Mouse (Mus musculus): Measurements from ENCODE around the gene Dkk3. TPM values are rescaled to one million over a fixed set of nuclear protein-coding genes. Genes with fewer than 3 reads are reported as not detected.

Gene Dkk3
- polyA plus RNA-seq (2015; fragmentation: Nextera tagmentation; extraction: Ambion mirVana): 26.0 and 27.1 TPM in 2 replicates

DNA sequence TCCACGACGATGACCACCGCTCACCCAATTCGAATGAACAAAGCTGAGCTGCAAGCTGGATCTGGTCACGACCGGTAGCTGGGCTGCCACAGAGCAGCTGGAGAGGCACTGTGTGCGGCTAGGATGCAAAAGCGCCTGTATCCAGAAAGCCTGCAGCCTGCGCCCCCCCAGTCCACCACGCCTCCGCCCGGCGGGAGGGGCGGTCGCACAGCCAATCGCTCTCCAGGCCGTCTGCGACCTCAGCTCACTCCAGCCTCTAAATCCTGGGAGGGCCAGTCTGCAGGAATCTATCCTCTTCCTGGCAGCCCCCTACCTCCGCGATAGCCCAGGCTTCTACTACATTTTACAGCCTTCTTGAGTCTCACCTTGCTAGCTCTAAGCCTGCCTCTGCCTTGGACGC lies at the start of gene Dkk3:
Gene Dkk3, minus strand, starts transcription at position 116 of the 400 bp plus-strand sequence.
- Histone ChIP-seq H3K27ac (peak within 1 kb of the TSS; percentile 58), H3K4me3 (replicated peaks) (peak within 1 kb of the TSS; percentile 50), H3K36me3 (no peaks in the 10 kb centered on the region), H3K4me2 (replicated peaks) (peak within 1 kb of the TSS; percentile 73), H3K27me3 (replicated peaks) (no peaks in the 10 kb centered on the region), H3K9ac (peak within 1 kb of the TSS; percentile 51), H3K4me1 (replicated peaks) (peaks cover 12% of the 10 kb centered on the region; the same call in 1 of the 2 replicates), H3K9me3 (no peaks in the 10 kb centered on the region)
- peak; percentile 68 for ATAC-seq
- 5% methylated on average over 21 of the region's 21 CpGs for WGBS

DNA sequence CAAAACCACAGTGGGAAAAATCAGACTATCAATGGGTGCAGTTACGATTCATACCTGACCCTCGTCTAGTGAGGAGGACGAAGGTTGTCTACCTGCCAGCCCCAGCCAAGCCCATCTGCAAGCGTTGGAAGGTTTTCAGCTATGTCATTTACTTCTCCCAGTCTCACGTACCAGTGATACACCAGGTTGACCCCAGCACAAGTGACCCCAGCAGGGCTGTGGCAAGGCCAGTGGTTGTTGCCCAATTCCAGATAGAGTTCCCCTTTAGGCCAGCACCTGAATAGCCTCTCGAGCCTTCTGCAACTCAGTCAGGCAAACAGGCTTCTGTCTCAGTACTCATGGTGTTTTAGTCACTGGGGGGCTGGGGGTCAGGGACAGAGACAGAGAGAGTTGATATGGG lies 48.9 kb upstream of the Dkk3 start:
- Histone ChIP-seq H3K27ac (no peak overlapping the region), H3K4me3 (replicated peaks) (no peak overlapping the region), H3K9ac (no peak overlapping the region), H3K9me3 (no peaks in the 10 kb centered on the region), H3K27me3 (replicated peaks) (no peaks in the 10 kb centered on the region), H3K4me1 (replicated peaks) (peaks cover 21% of the 10 kb centered on the region), H3K4me2 (replicated peaks) (no peak overlapping the region), H3K36me3 (no peaks in the 10 kb centered on the region)
- ATAC-seq: no peak
- WGBS: 89% methylated on average over 6 of the region's 6 CpGs

DNA sequence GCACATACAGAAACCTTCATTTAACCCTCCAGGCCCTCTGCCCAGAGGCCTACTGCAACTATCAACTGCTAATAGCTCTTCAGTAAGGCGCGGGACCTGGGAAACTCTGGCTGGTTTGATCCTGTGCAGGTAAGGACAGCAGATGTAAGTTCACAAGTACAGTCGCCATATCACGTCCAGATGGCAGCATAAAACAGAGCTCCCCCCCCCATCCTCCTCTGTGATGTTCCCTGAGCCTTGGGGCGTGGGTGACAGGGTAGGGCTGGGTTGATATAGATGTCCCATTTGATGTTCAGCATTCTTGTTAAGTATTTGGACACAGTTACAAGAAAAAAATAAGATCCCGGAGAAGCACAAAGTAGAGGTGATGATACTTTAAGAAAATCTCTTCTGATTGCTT lies 46.7 kb upstream of the Dkk3 start:
- no peak overlapping the region for H3K4me2 ChIP-seq (replicated peaks)
- peaks cover 21% of the 10 kb centered on the region for H3K4me1 ChIP-seq (replicated peaks)
- H3K4me3 ChIP-seq (replicated peaks): no peak overlapping the region
- H3K27me3 ChIP-seq (replicated peaks): no peaks in the 10 kb centered on the region
- no peaks in the 10 kb centered on the region for H3K9me3 ChIP-seq
- H3K9ac ChIP-seq: no peak overlapping the region
- no peak for ATAC-seq
- H3K36me3 ChIP-seq: no peaks in the 10 kb centered on the region
- no peak overlapping the region for H3K27ac ChIP-seq
- 93% methylated on average over 6 of the region's 6 CpGs for WGBS

DNA sequence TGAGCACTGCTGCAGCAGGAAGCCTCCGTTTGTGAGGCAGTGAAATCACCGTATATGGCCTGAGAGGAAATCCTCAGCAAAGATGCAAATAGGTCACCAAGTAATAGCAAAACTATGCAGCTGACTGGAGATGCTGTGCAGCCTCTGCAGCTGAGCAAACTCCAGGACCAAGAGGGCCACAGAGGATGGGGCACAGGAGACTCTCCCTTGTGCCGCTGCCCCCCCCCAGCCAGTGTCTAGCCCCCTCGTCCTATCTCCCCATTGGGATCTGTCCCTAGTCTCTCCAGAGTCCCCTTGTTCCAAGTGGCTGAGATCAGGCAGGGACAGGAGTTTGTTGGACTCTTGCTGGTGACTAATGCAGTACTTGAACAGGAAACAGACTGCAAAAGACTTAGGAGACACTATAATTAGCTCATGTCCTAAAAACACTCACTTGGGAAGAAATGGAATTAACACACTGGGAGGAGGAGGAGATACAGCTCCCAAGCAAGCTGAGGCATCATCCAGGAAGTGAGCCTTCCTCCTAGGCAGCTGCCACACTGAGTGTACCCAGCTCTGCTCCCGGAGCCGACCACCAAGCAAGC lies 45.6 kb upstream of the Dkk3 start:
- Histone ChIP-seq H3K4me1 (replicated peaks) (peaks cover 24% of the 10 kb centered on the region), H3K9ac (no peak overlapping the region), H3K27me3 (replicated peaks) (0 out of 2 replicates have a peak, but pooled peaks cover 2% of the 10 kb centered on the region), H3K36me3 (no peaks in the 10 kb centered on the region), H3K27ac (peak overlapping the region; percentile 81), H3K4me3 (replicated peaks) (no peak overlapping the region), H3K4me2 (replicated peaks) (no peak overlapping the region), H3K9me3 (no peaks in the 10 kb centered on the region)
- WGBS: 26% methylated on average over 6 of the region's 6 CpGs
- no peak for ATAC-seq

DNA sequence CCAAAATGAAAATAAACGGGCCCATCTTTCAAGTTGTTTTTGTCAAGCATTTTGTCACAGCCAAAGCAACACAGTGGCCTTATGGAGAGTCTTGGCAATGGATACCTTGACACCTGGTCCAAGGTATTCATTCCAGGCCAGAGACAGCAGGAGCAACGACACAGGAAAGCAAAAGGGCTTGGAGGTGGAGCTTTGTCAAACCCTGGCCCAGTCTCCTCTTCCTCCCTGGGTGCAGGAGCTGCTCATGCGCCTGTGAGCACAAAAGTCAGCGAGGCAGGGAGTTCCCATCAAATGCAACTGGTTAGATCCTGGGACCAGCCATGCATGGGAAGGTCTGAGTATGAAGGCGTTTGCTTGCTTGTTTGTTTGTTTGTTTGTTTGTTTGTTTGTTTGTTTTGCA lies 45.1 kb upstream of the Dkk3 start:
- H3K27ac ChIP-seq: peak overlapping the region; percentile 81

DNA sequence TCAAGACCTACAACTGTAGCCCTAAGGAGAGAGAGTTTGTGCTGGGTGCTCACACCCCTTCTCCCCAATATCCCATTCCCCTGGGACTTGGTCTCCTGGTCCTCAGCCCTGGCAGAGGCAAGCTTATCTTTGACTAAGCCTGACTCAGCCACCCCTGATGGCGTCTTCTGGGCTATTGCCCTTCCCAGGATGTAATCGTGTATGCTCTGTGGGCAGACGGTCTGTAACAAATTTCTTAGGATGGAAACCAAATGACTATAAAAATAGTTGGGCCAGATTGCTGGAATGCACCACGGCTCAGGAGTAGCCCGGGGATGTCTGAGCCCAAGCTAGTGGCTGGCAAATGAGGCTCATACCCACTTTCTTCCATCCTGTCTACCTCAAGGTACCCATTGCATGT lies 44.0 kb upstream of the Dkk3 start:
- no peak overlapping the region for H3K9ac ChIP-seq
- 64% methylated on average over 5 of the region's 5 CpGs for WGBS
- H3K27ac ChIP-seq: no peak overlapping the region
- H3K27me3 ChIP-seq (replicated peaks): 0 out of 2 replicates have a peak, but pooled peaks cover 2% of the 10 kb centered on the region
- H3K4me2 ChIP-seq (replicated peaks): no peak overlapping the region
- H3K9me3 ChIP-seq: no peaks in the 10 kb centered on the region
- no peak overlapping the region for H3K4me3 ChIP-seq (replicated peaks)
- peaks cover 20% of the 10 kb centered on the region for H3K4me1 ChIP-seq (replicated peaks)
- H3K36me3 ChIP-seq: no peaks in the 10 kb centered on the region
- ATAC-seq: no peak

More for the DNA sequence above, 45.1 kb upstream of the Dkk3 start:
- Histone ChIP-seq H3K36me3 (no peaks in the 10 kb centered on the region), H3K4me1 (replicated peaks) (peaks cover 24% of the 10 kb centered on the region), H3K9ac (no peak overlapping the region), H3K4me3 (replicated peaks) (no peak overlapping the region), H3K27me3 (replicated peaks) (0 out of 2 replicates have a peak, but pooled peaks cover 2% of the 10 kb centered on the region), H3K9me3 (no peaks in the 10 kb centered on the region), H3K4me2 (replicated peaks) (no peak overlapping the region)
- no peak for ATAC-seq
- 59% methylated on average over 5 of the region's 5 CpGs for WGBS

DNA sequence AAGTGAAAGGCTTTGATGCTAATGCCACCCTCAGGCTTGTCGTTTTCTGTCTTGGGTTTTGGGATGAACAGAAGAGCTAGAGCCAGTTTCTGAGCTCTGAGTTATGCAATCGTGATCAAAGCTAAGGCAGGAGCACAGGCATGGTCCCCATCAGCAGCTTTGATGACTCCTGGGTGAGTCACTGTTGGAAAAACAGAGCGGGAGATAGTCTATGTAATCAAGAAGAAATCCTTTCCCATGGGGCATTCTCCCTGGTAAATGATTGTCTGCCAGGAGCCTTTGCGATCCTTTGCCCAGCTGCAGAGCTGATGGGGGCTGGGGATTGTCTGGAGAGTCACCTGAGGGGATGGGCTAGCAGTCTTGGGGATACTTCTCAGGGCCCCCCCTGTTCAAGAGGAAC lies 43.3 kb upstream of the Dkk3 start:
- Histone ChIP-seq H3K4me2 (replicated peaks) (no peak overlapping the region; the same call in 1 of the 2 replicates), H3K36me3 (no peaks in the 10 kb centered on the region), H3K9ac (no peak overlapping the region), H3K27ac (no peak overlapping the region), H3K27me3 (replicated peaks) (0 out of 2 replicates have a peak, but pooled peaks cover 2% of the 10 kb centered on the region), H3K9me3 (no peaks in the 10 kb centered on the region), H3K4me1 (replicated peaks) (peaks cover 20% of the 10 kb centered on the region), H3K4me3 (replicated peaks) (no peak overlapping the region)
- WGBS: 40% methylated on average over 4 of the region's 4 CpGs
- ATAC-seq: peak; percentile 85

DNA sequence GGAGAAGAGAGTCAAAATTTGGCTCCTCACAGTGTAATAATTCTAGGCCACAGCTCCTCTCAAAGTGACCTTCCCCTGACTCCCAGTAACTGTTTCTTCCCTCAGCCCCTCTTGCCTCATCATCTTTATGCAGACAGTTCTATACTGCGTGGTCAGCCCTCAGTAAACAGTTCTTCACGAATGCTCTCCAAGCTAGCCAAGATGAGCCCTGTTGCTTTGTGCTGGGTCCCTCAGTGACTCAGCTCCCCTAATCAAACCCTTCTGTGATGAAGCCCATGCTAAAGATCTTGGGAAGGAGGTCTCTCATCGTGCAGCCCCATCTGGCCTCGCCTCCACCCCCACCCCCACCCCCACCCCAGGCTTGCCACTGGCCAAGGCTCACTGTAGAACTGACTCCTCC lies 41.9 kb upstream of the Dkk3 start:
- no peaks in the 10 kb centered on the region for H3K36me3 ChIP-seq
- H3K9ac ChIP-seq: no peak overlapping the region
- H3K4me2 ChIP-seq (replicated peaks): no peak overlapping the region
- H3K27ac ChIP-seq: no peak overlapping the region
- H3K4me3 ChIP-seq (replicated peaks): no peak overlapping the region
- peaks cover 20% of the 10 kb centered on the region for H3K4me1 ChIP-seq (replicated peaks)
- no peaks in the 10 kb centered on the region for H3K9me3 ChIP-seq
- ATAC-seq: no peak
- 0 out of 2 replicates have a peak, but pooled peaks cover 2% of the 10 kb centered on the region for H3K27me3 ChIP-seq (replicated peaks)
- 38% methylated on average over 4 of the region's 4 CpGs for WGBS

DNA sequence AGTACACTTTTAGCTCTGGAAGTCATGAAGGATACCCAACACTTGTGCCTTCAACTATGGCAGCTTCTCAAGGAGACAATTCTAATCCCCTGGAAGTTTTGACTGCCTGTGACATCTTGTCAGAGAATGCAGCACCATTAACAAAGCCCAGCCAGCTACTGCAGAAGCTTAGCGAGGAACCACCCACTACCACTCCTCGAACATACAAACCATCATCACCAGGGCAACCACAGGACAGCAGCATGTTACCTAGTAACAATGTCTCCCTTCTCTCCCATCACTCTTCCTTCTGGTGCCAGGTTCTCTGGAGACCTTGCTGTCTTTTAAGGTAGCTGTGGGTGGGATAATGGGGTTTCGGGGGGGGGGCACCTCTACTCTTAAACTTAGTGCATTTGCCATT lies 40.5 kb upstream of the Dkk3 start:
- Histone ChIP-seq H3K4me3 (replicated peaks) (no peak overlapping the region), H3K9ac (no peak overlapping the region), H3K36me3 (no peaks in the 10 kb centered on the region), H3K27me3 (replicated peaks) (0 out of 2 replicates have a peak, but pooled peaks cover 2% of the 10 kb centered on the region), H3K9me3 (no peaks in the 10 kb centered on the region), H3K4me1 (replicated peaks) (peaks cover 13% of the 10 kb centered on the region), H3K27ac (no peak overlapping the region), H3K4me2 (replicated peaks) (no peak overlapping the region)
- no peak for ATAC-seq
- WGBS: 77% methylated on average over 3 of the region's 3 CpGs

DNA sequence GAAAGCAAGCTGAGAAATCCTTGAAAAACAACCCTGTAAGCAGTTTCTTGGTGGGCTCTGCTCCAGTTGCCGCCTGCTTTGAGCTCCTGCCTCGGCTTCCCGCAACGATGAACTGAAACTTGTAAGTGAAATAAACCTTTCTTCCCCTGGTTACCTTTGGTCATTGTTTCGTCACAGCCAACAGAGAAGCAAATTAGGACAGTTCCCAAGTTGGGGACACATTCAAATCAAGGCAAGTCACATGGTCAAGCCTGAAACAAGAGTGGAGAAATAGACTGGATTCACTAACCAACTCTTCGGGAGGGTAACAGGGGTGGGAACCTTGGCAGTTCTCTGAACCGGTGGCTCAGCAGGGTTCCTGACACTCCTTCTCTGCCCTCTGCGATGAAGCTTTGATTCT lies 38.6 kb upstream of the Dkk3 start:
- 68% methylated on average over 8 of the region's 8 CpGs for WGBS
- H3K27me3 ChIP-seq (replicated peaks): 0 out of 2 replicates have a peak, but pooled peaks cover 2% of the 10 kb centered on the region
- no peak overlapping the region for H3K27ac ChIP-seq
- H3K4me1 ChIP-seq (replicated peaks): peaks cover 7% of the 10 kb centered on the region; the same call in 1 of the 2 replicates
- H3K36me3 ChIP-seq: no peaks in the 10 kb centered on the region
- no peaks in the 10 kb centered on the region for H3K9me3 ChIP-seq
- H3K9ac ChIP-seq: no peak overlapping the region
- H3K4me3 ChIP-seq (replicated peaks): no peak overlapping the region
- ATAC-seq: no peak
- H3K4me2 ChIP-seq (replicated peaks): no peak overlapping the region

DNA sequence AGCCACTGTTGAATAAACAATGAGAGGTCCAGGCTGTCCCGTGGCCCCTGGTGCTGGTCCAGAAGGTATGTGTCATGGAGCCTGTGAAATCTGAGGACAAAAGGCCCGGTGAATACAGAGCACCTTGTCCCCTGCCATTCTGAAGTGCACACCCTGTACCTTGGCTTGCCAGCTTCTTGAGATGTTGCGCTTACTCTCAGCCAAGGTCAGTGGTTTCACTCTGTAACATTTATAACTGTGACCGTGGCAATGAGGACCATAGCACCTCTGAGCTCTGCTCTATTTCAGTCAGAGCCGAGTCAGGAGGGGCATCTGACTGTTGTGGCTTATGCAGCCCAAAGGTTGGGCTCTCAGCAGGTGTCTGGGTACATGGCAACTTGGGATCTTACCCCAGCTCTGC lies 35.4 kb upstream of the Dkk3 start:
- ATAC-seq: no peak
- WGBS: 78% methylated on average over 5 of the region's 5 CpGs

DNA sequence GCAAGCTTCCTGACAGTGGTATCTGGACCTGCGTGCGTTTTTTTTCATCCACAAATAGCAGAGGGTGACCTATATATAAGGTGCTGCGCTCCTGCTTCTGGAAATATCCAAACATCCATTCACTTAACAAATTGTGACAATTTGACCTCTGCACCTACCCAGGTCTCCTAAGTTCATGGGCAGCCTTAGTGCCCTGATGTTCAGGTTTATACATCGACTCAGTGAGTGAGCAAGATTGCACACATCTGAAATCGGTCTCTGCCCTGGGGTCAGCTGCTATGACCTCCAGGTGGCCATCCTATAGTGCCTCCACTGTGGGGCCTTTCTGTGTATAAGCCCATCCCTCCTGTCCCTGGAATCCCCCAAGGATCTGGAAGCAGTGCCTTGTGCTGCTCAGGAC lies 33.9 kb upstream of the Dkk3 start:
- no peaks in the 10 kb centered on the region for H3K36me3 ChIP-seq
- no peak overlapping the region for H3K4me3 ChIP-seq (replicated peaks)
- ATAC-seq: no peak
- H3K27ac ChIP-seq: no peak overlapping the region
- H3K9me3 ChIP-seq: no peaks in the 10 kb centered on the region
- H3K4me1 ChIP-seq (replicated peaks): peaks cover 11% of the 10 kb centered on the region
- no peak overlapping the region for H3K9ac ChIP-seq
- no peaks in the 10 kb centered on the region for H3K27me3 ChIP-seq (replicated peaks)
- H3K4me2 ChIP-seq (replicated peaks): no peak overlapping the region
- 66% methylated on average over 5 of the region's 5 CpGs for WGBS

More for the DNA sequence above, 35.4 kb upstream of the Dkk3 start:
- no peaks in the 10 kb centered on the region for H3K4me1 ChIP-seq (replicated peaks)
- no peaks in the 10 kb centered on the region for H3K27me3 ChIP-seq (replicated peaks)
- H3K9ac ChIP-seq: no peak overlapping the region
- no peak overlapping the region for H3K4me3 ChIP-seq (replicated peaks)
- H3K4me2 ChIP-seq (replicated peaks): no peak overlapping the region
- H3K36me3 ChIP-seq: no peaks in the 10 kb centered on the region
- no peak overlapping the region for H3K27ac ChIP-seq
- no peaks in the 10 kb centered on the region for H3K9me3 ChIP-seq

DNA sequence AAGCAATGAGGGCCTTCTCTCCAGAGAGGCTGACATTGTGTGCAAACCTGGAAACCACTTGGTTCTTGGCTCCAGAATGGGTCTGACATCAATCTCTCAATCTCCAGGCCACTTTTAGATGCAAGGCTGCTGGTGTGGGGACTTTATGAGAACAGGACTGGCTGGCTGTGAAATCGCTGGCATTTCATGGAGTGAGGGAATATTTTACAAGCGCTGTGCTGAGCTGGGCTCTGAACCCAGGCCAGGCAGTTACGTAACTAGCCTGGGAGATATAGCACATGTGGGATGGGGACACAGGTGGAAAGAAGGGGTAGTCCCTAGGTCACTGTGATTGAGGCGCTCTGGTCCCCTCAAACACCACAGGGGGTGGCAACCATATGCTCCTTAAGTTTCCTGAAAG lies 33.4 kb upstream of the Dkk3 start:
- no peak overlapping the region for H3K27ac ChIP-seq
- WGBS: 83% methylated on average over 4 of the region's 4 CpGs
- no peak for ATAC-seq
- no peak overlapping the region for H3K4me3 ChIP-seq (replicated peaks)
- H3K27me3 ChIP-seq (replicated peaks): no peaks in the 10 kb centered on the region
- peaks cover 15% of the 10 kb centered on the region for H3K4me1 ChIP-seq (replicated peaks)
- no peak overlapping the region for H3K9ac ChIP-seq
- no peak overlapping the region for H3K4me2 ChIP-seq (replicated peaks)
- no peaks in the 10 kb centered on the region for H3K9me3 ChIP-seq
- H3K36me3 ChIP-seq: no peaks in the 10 kb centered on the region

All from intestine, embryonic 15.5 days (tissue).